In genomic region chr16:89822882-89823281, GRCm38 (mm10) we compare ENCODE assay signal across 25 mouse cellular contexts.
A peak's percentile ranks its signal among the peaks of the same experiment; 100 is the strongest.
DNase-seq lines count a peak whose midpoint lies in the region; ATAC-seq and TF ChIP-seq lines count a peak whose summit lies in the region.
"Had no signal": no experiment of that assay in that cellular context is flagged by ENCODE, and none has a peak within 500 bp of the region (broad histone marks: within the 10 kb centered on the region; RNA-seq: fewer than 3 reads in every experiment).

No protein-coding gene starts in this region.

- TF ChIP-seq POLR2A in cerebellum, adult 2 months (IDR thresholded peaks at IDR 0.05; ENCODE audit: borderline replicate concordance, insufficient read depth, low read length), result no peak

- H3K4me1 ChIP-seq in midbrain, embryonic 11.5 days (ENCODE audit: control insufficient read depth, insufficient read depth, low read length), result peaks cover 7% of the 10 kb centered on the region
- peaks cover 8% of the 10 kb centered on the region for H3K4me1 ChIP-seq in midbrain, embryonic 16.5 days (ENCODE audit: control insufficient read depth, insufficient read depth, low read length)
- peaks cover 21% of the 10 kb centered on the region for H3K4me1 ChIP-seq in cerebellum, adult 2 months (ENCODE audit: control insufficient read depth, insufficient read depth, low read length)
- H3K4me1 ChIP-seq in liver, embryonic 12.5 days, result peaks cover 31% of the 10 kb centered on the region
- no peaks in the 10 kb centered on the region for H3K4me1 ChIP-seq in hindbrain, embryonic 11.5 days (replicated peaks; ENCODE audit: control insufficient read depth, insufficient read depth, low read length)

- no peak for ATAC-seq in midbrain, embryonic 11.5 days (ENCODE audit: low FRiP score)
- no peak for ATAC-seq in midbrain, embryonic 16.5 days
- no peak for ATAC-seq in liver, embryonic 12.5 days
- no peak for ATAC-seq in hindbrain, embryonic 11.5 days (ENCODE audit: low FRiP score)
- no peak for ATAC-seq in megakaryocyte-erythroid progenitor cell, adult 5-6 weeks (replicated peaks; ENCODE audit: low FRiP score, low TSS enrichment, poor library complexity, severe bottlenecking)
- ATAC-seq: CD4-positive, CD25-positive, alpha-beta regulatory T cell, adult 4 months; forebrain, embryonic 14.5 days; hindbrain, postnatal 0 days; intestine, embryonic 15.5 days had no signal

- WGBS in midbrain, embryonic 11.5 days, result 84% methylated on average over 6 of the region's 6 CpGs
- 81% methylated on average over 6 of the region's 6 CpGs for WGBS in midbrain, embryonic 16.5 days
- WGBS in cerebellum, adult 2 months, result 18% methylated on average over 6 of the region's 6 CpGs
- 74% methylated on average over 6 of the region's 6 CpGs for WGBS in liver, embryonic 12.5 days (ENCODE audit: insufficient replicate concordance)
- 92% methylated on average over 6 of the region's 6 CpGs for WGBS in hindbrain, embryonic 11.5 days

- no peak overlapping the region for H3K4me2 ChIP-seq in midbrain, embryonic 11.5 days
- H3K4me2 ChIP-seq in midbrain, embryonic 16.5 days (ENCODE audit: low read length), result no peak overlapping the region
- H3K4me2 ChIP-seq in liver, embryonic 12.5 days, result no peak overlapping the region
- H3K4me2 ChIP-seq in hindbrain, embryonic 11.5 days (replicated peaks; ENCODE audit: low read depth, low read length), result no peak overlapping the region
- H3K4me2 ChIP-seq: hindbrain, embryonic 12.5 days; intestine, embryonic 15.5 days; limb, embryonic 15.5 days; neural tube, embryonic 12.5 days had no signal

- peaks cover 15% of the 10 kb centered on the region for H3K27me3 ChIP-seq in midbrain, embryonic 11.5 days (ENCODE audit: control insufficient read depth, insufficient read depth, low read length)
- no peaks in the 10 kb centered on the region for H3K27me3 ChIP-seq in midbrain, embryonic 16.5 days (ENCODE audit: control insufficient read depth, insufficient read depth, low read depth, low read length)
- H3K27me3 ChIP-seq in cerebellum, adult 2 months (ENCODE audit: control insufficient read depth, insufficient read depth, low read length), result no peaks in the 10 kb centered on the region
- peaks cover 16% of the 10 kb centered on the region for H3K27me3 ChIP-seq in liver, embryonic 12.5 days (replicated peaks)
- peaks cover 3% of the 10 kb centered on the region; the same call in 1 of the 2 replicates for H3K27me3 ChIP-seq in hindbrain, embryonic 11.5 days (ENCODE audit: control insufficient read depth, insufficient read depth, low read length)
- H3K27me3 ChIP-seq: intestine, embryonic 15.5 days had no signal

- H3K27ac ChIP-seq in midbrain, embryonic 11.5 days (ENCODE audit: low read depth, low read length), result no peak overlapping the region
- H3K27ac ChIP-seq in midbrain, embryonic 16.5 days (ENCODE audit: low read length), result no peak overlapping the region
- H3K27ac ChIP-seq in cerebellum, adult 2 months (ENCODE audit: insufficient read depth, low read length), result no peak overlapping the region
- no peak overlapping the region for H3K27ac ChIP-seq in liver, embryonic 12.5 days
- no peak overlapping the region for H3K27ac ChIP-seq in hindbrain, embryonic 11.5 days (ENCODE audit: low read depth, low read length)
- H3K27ac ChIP-seq: hindbrain, embryonic 12.5 days; hindbrain, postnatal 0 days; intestine, embryonic 15.5 days; layer of hippocampus, adult 2 months; limb, embryonic 15.5 days; liver, embryonic 14.5 days; midbrain, embryonic 10.5 days; neural tube, embryonic 12.5 days had no signal

- no peak overlapping the region for H3K9ac ChIP-seq in midbrain, embryonic 11.5 days (ENCODE audit: low read length)
- no peak overlapping the region for H3K9ac ChIP-seq in midbrain, embryonic 16.5 days (ENCODE audit: low read depth, low read length)
- H3K9ac ChIP-seq in liver, embryonic 12.5 days, result no peak overlapping the region
- H3K9ac ChIP-seq in hindbrain, embryonic 11.5 days (ENCODE audit: low read depth, low read length), result no peak overlapping the region
- H3K9ac ChIP-seq: hindbrain, embryonic 12.5 days; intestine, embryonic 15.5 days; limb, embryonic 15.5 days; liver, embryonic 14.5 days; neural tube, embryonic 12.5 days had no signal

- no peaks in the 10 kb centered on the region; the same call in 1 of the 2 replicates for H3K9me3 ChIP-seq in midbrain, embryonic 11.5 days (ENCODE audit: control insufficient read depth, low read length)
- no peaks in the 10 kb centered on the region for H3K9me3 ChIP-seq in midbrain, embryonic 16.5 days (replicated peaks; ENCODE audit: control insufficient read depth, low read length, poor library complexity, severe bottlenecking)
- no peaks in the 10 kb centered on the region for H3K9me3 ChIP-seq in liver, embryonic 12.5 days (replicated peaks)
- no peaks in the 10 kb centered on the region for H3K9me3 ChIP-seq in hindbrain, embryonic 11.5 days (ENCODE audit: control insufficient read depth, low read length)
- H3K9me3 ChIP-seq: intestine, embryonic 15.5 days; limb, embryonic 15.5 days; neural tube, embryonic 12.5 days had no signal

- no peaks in the 10 kb centered on the region for H3K36me3 ChIP-seq in midbrain, embryonic 11.5 days (ENCODE audit: control insufficient read depth, insufficient read depth, low read length)
- H3K36me3 ChIP-seq in midbrain, embryonic 16.5 days (ENCODE audit: control insufficient read depth, insufficient read depth, low read length), result peaks cover 5% of the 10 kb centered on the region; the same call in 1 of the 2 replicates
- peaks cover 4% of the 10 kb centered on the region; the same call in 1 of the 2 replicates for H3K36me3 ChIP-seq in liver, embryonic 12.5 days
- no peaks in the 10 kb centered on the region for H3K36me3 ChIP-seq in hindbrain, embryonic 11.5 days (ENCODE audit: control insufficient read depth, insufficient read depth, low read length)
- H3K36me3 ChIP-seq: intestine, embryonic 15.5 days had no signal

- DNase-seq in midbrain, embryonic 11.5 days (ENCODE audit: low spot score, missing footprints), result peak; percentile 72
- peak; percentile 73 to 86 for DNase-seq in cerebellum, adult 2 months
- peak; percentile 84 to 86 for DNase-seq in cerebellum, postnatal 14 days
- no peak for DNase-seq in hindbrain, embryonic 11.5 days (ENCODE audit: low spot score)
- DNase-seq: adrenal gland, postnatal 14 days; heart, postnatal 14 days; kidney, adult 2 months; kidney, postnatal 36 days; left cerebral cortex, postnatal 4 days; lung, adult 2 months; lung, postnatal 10 days had no signal

- H3K4me3 ChIP-seq in midbrain, embryonic 11.5 days (ENCODE audit: low read depth, low read length), result no peak overlapping the region
- no peak overlapping the region for H3K4me3 ChIP-seq in midbrain, embryonic 16.5 days (ENCODE audit: low read depth, low read length)
- no peak overlapping the region for H3K4me3 ChIP-seq in cerebellum, adult 2 months (replicated peaks; ENCODE audit: insufficient read depth, low read depth, low read length)
- no peak overlapping the region for H3K4me3 ChIP-seq in liver, embryonic 12.5 days
- H3K4me3 ChIP-seq in hindbrain, embryonic 11.5 days (ENCODE audit: low read depth, low read length), result no peak overlapping the region
- H3K4me3 ChIP-seq: hindbrain, embryonic 12.5 days; intestine, embryonic 15.5 days; layer of hippocampus, adult 2 months; limb, embryonic 15.5 days; midbrain, embryonic 10.5 days; myocyte; neural tube, embryonic 12.5 days had no signal

- TF ChIP-seq CTCF in cerebellum, adult 2 months (IDR thresholded peaks at IDR 0.05; ENCODE audit: borderline replicate concordance, insufficient read depth, low read depth, low read length), result no peak; the same call in 1 of the 2 replicates
